Mouse (Mus musculus) cortical plate, adult 2 months (tissue): ENCODE results near the gene Ccdc142.

Experiments
- CTCF ChIP-seq: fragments of 200-500 bp; IDR thresholded peaks from 2 replicates; pipeline ENCODE4 v1.5.1; 2011; ENCODE audit warnings: mild to moderate bottlenecking, control low read depth, low read length; ENCODE audit not compliant: insufficient read depth; ENCODE audit errors: extremely low read depth
- POLR2A ChIP-seq: fragments of 200-500 bp; IDR thresholded peaks from 2 replicates; pipeline ENCODE4 v1.6.1; 2011; ENCODE audit warnings: mild to moderate bottlenecking, low read length, control low read depth; ENCODE audit not compliant: insufficient read depth; ENCODE audit errors: extremely low read depth

DNA sequence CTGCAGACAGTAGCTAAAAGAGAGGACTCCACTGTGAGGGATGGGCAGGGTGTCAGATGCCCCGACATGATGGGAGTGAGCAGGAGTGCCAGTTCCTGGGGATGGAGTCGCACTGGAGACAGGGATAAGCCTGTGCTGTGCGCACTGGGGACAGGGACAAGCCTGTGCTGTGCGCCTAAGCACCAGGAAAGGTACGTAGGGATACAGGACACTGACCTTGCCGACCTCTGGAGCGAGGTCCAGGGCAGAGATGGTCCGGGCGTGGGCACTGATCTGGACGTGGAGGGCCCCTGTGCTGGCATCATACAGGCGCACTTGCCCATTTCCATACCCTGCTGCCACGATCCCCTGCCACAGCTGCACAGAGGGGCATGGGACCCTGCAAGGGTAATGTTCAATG lies 51.6 kb downstream of the Ccdc142 start:
- TF ChIP-seq CTCF = no peak
- TF ChIP-seq POLR2A = no peak; the same call in 1 of the 2 replicates
